Mouse (Mus musculus): ENCODE measurements around the gene Plekhj1.

DNA sequence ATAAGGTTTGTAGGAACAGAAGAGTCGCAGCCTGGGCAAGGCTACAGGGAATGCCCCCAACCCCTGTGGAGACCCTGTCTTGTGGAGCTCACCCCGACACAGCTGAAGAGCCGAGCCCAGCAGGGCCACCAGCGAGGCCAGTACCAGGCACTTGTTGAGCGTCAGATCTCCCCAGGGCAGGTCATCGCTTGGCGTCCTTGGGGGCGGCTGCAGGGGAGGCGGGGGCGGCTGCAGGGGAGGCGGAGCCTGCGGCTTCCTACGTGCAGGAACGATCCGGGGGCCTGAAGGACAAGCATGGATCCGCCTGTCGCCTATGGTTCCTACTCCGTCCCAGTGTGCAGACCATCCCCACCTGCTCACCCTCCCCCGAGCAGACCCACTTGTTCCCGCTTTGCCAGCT is 11.7 kb upstream of the Plekhj1 start:
- no peak for TF ChIP-seq CTCF (IDR thresholded peaks at IDR 0.05; ENCODE audit: extremely low read depth, insufficient read depth, low read length)
- TF ChIP-seq POLR2A (IDR thresholded peaks at IDR 0.05; ENCODE audit: extremely low read depth, insufficient read depth, low read length): no peak
